Mouse (Mus musculus): Measurements from ENCODE around the gene Atp2b4.

Atp2b4 gene

GRCm38 (mm10) chr1:133653033-133653432 is 147.8 kb downstream of the Atp2b4 start:
- DNase-seq (ENCODE audit: low spot score in 2 of 2) = no peak

- no peak for DNase-seq (ENCODE audit: low spot score in 2 of 2)
Measured at GRCm38 (mm10) chr1:133650288-133651055, 150.4 kb downstream of the Atp2b4 start.
